Mouse (Mus musculus): ENCODE data around the gene Ndufa10. TPM values are rescaled to one million over a fixed set of nuclear protein-coding genes. Genes with fewer than 3 reads are reported as not detected.

Ndufa10 gene
- polyA plus RNA-seq, 1 experiment: 58.4 TPM

GRCm38 (mm10) chr1:92432791-92433190, 40.9 kb downstream of the Ndufa10 start:
- no peak overlapping the region for H3K4me3 ChIP-seq (replicated peaks; ENCODE audit: extremely low read depth, low read depth, low read length)
- no peak for DNase-seq
- no peak for TF ChIP-seq POLR2A (IDR thresholded peaks at IDR 0.05; ENCODE audit: borderline replicate concordance, extremely low read depth, low read depth, low read length)
- no peak for TF ChIP-seq CTCF (IDR thresholded peaks at IDR 0.05; ENCODE audit: insufficient read depth, low read length)
- peaks cover 12% of the 10 kb centered on the region for H3K4me1 ChIP-seq (ENCODE audit: control insufficient read depth, insufficient read depth, low read length)
- WGBS: 78% methylated on average over 9 of the region's 9 CpGs

DNA sequence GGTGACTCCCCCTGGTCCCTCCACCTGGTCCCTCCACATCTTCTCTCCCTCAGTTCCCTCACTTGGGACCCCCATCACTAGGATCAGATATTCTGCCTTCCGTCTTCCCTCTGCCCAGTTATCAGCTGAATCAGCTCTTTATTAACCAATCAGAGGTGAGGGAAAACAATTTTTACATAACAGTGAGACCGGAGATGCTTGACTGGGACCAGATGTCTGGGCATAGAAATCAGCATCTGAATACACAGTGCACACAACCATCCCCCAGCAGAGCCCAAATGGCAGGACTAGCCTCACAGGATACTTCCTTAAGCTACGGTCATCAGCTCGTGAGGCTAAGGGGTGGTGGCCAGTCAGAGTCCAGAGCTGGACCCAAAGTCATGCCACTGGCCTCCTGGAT, 41.6 kb downstream of the Ndufa10 start:
- WGBS: 61% methylated on average over 4 of the region's 4 CpGs
- H3K4me3 ChIP-seq (replicated peaks; ENCODE audit: extremely low read depth, low read depth, low read length): no peak overlapping the region
- no peak for TF ChIP-seq POLR2A (IDR thresholded peaks at IDR 0.05; ENCODE audit: borderline replicate concordance, extremely low read depth, low read depth, low read length)
- TF ChIP-seq CTCF (IDR thresholded peaks at IDR 0.05; ENCODE audit: insufficient read depth, low read length): no peak
- DNase-seq: no peak
- H3K4me1 ChIP-seq (ENCODE audit: control insufficient read depth, insufficient read depth, low read length): peaks cover 6% of the 10 kb centered on the region; the same call in 1 of the 2 replicates

- no peaks in the 10 kb centered on the region for H3K4me1 ChIP-seq (ENCODE audit: control insufficient read depth, insufficient read depth, low read length)
- WGBS: 81% methylated on average over 3 of the region's 3 CpGs
- TF ChIP-seq POLR2A (IDR thresholded peaks at IDR 0.05; ENCODE audit: borderline replicate concordance, extremely low read depth, low read depth, low read length) (no peak), CTCF (IDR thresholded peaks at IDR 0.05; ENCODE audit: insufficient read depth, low read length) (no peak)
These were observed 42.2 kb downstream of the Ndufa10 start for GRCm38 (mm10) chr1:92431420-92431819.

GRCm38 (mm10) chr1:92430991-92431390, 42.7 kb downstream of the Ndufa10 start:
- TF ChIP-seq POLR2A (IDR thresholded peaks at IDR 0.05; ENCODE audit: borderline replicate concordance, extremely low read depth, low read depth, low read length): no peak
- no peak for TF ChIP-seq CTCF (IDR thresholded peaks at IDR 0.05; ENCODE audit: insufficient read depth, low read length)
- 94% methylated on average over 1 of the region's 1 CpGs for WGBS
- Histone ChIP-seq H3K4me3 (replicated peaks; ENCODE audit: extremely low read depth, low read depth, low read length) (no peak overlapping the region), H3K4me1 (ENCODE audit: control insufficient read depth, insufficient read depth, low read length) (no peaks in the 10 kb centered on the region)
- no peak for DNase-seq

More at GRCm38 (mm10) chr1:92431420-92431819, 42.2 kb downstream of the Ndufa10 start:
- no peak overlapping the region for H3K4me3 ChIP-seq (replicated peaks; ENCODE audit: extremely low read depth, low read depth, low read length)
- DNase-seq: no peak

GRCm38 (mm10) chr1:92424714-92425113, 48.9 kb downstream of the Ndufa10 start:
- DNase-seq: no peak
- WGBS: 59% methylated on average over 7 of the region's 7 CpGs
- Histone ChIP-seq H3K4me3 (replicated peaks; ENCODE audit: extremely low read depth, low read depth, low read length) (no peak overlapping the region), H3K4me1 (ENCODE audit: control insufficient read depth, insufficient read depth, low read length) (no peaks in the 10 kb centered on the region)
- TF ChIP-seq POLR2A (IDR thresholded peaks at IDR 0.05; ENCODE audit: borderline replicate concordance, extremely low read depth, low read depth, low read length) (no peak), CTCF (IDR thresholded peaks at IDR 0.05; ENCODE audit: insufficient read depth, low read length) (no peak)

DNA sequence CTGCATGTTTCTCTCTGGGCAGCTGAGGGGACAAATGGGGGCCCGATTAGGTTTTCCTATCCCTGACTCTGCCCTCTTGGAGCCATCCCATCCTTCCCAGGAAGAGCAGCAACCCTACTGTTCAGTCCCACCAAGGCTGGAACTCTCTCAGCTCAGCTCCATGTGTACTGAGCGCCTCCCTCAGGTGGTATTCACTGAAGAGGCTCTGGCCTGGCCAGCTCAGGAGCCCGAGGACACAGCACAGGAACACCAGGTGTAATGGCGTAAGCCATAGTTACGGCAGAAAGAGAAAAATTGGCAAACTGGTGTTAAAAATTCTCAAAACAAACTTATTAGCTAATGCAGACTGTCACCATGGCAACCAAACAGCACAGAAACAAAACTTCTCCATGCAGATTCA, 68.5 kb downstream of the Ndufa10 start:
- WGBS: 54% methylated on average over 5 of the region's 5 CpGs
- Histone ChIP-seq H3K4me1 (ENCODE audit: control insufficient read depth, insufficient read depth, low read length) (no peaks in the 10 kb centered on the region), H3K4me3 (replicated peaks; ENCODE audit: extremely low read depth, low read depth, low read length) (no peak overlapping the region)
- peak; percentile 7 for DNase-seq
- no peak for TF ChIP-seq POLR2A (IDR thresholded peaks at IDR 0.05; ENCODE audit: borderline replicate concordance, extremely low read depth, low read depth, low read length)
- TF ChIP-seq CTCF (IDR thresholded peaks at IDR 0.05; ENCODE audit: insufficient read depth, low read length): 0 out of 2 replicates have a peak, but pooled peaks have one; percentile 1

- WGBS: 94% methylated on average over 2 of the region's 2 CpGs
- TF ChIP-seq CTCF (IDR thresholded peaks at IDR 0.05; ENCODE audit: insufficient read depth, low read length) (no peak), POLR2A (IDR thresholded peaks at IDR 0.05; ENCODE audit: borderline replicate concordance, extremely low read depth, low read depth, low read length) (no peak)
- Histone ChIP-seq H3K4me3 (replicated peaks; ENCODE audit: extremely low read depth, low read depth, low read length) (no peak overlapping the region), H3K4me1 (ENCODE audit: control insufficient read depth, insufficient read depth, low read length) (no peaks in the 10 kb centered on the region)
- no peak for DNase-seq
These were observed 73.1 kb downstream of the Ndufa10 start for GRCm38 (mm10) chr1:92400556-92400955.

DNA sequence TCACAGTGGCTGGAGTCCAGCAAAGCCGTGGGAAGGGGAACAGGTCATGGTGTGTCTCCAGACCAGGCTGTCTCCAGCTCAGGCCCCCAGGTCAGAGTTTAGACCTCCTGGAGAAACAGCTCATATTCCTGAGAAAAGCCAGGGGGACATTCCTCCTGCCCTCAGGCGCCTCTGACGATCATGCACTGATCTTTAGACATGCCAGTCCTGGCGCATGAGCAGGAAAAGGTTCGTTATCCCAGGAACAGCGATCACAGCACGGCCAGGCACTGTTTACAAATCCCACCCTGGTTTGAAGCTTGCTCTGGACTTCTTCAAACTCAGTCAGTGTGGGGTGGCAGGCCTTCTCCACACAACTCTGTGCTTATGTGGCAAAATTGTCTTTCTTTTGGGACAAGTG, 75.1 kb downstream of the Ndufa10 start:
- WGBS: 33% methylated on average over 7 of the region's 7 CpGs
- H3K4me1 ChIP-seq (ENCODE audit: control insufficient read depth, insufficient read depth, low read length): no peaks in the 10 kb centered on the region
- H3K4me3 ChIP-seq (replicated peaks; ENCODE audit: extremely low read depth, low read depth, low read length): no peak overlapping the region
- TF ChIP-seq POLR2A (IDR thresholded peaks at IDR 0.05; ENCODE audit: borderline replicate concordance, extremely low read depth, low read depth, low read length): no peak
- no peak for TF ChIP-seq CTCF (IDR thresholded peaks at IDR 0.05; ENCODE audit: insufficient read depth, low read length)
- no peak for DNase-seq

- TF ChIP-seq CTCF (IDR thresholded peaks at IDR 0.05; ENCODE audit: insufficient read depth, low read length) (no peak), POLR2A (IDR thresholded peaks at IDR 0.05; ENCODE audit: borderline replicate concordance, extremely low read depth, low read depth, low read length) (no peak)
- no peaks in the 10 kb centered on the region for H3K4me1 ChIP-seq (ENCODE audit: control insufficient read depth, insufficient read depth, low read length)
- H3K4me3 ChIP-seq (replicated peaks; ENCODE audit: extremely low read depth, low read depth, low read length): no peak overlapping the region
- no peak for DNase-seq
- 52% methylated on average over 12 of the region's 12 CpGs for WGBS
These were observed 76.1 kb downstream of the Ndufa10 start for GRCm38 (mm10) chr1:92397511-92398051.

- H3K4me3 ChIP-seq (replicated peaks; ENCODE audit: extremely low read depth, low read depth, low read length): no peak overlapping the region
- WGBS: 46% methylated on average over 3 of the region's 3 CpGs
- H3K4me1 ChIP-seq (ENCODE audit: control insufficient read depth, insufficient read depth, low read length): no peaks in the 10 kb centered on the region
- TF ChIP-seq CTCF (IDR thresholded peaks at IDR 0.05; ENCODE audit: insufficient read depth, low read length): no peak
- no peak for TF ChIP-seq POLR2A (IDR thresholded peaks at IDR 0.05; ENCODE audit: borderline replicate concordance, extremely low read depth, low read depth, low read length)
- DNase-seq: no peak
These were observed 79.4 kb downstream of the Ndufa10 start for GRCm38 (mm10) chr1:92394279-92394678.

Measured in lung, adult 2 months (tissue).